8 mouse cellular contexts compared by ENCODE assay signal in the genomic region with DNA sequence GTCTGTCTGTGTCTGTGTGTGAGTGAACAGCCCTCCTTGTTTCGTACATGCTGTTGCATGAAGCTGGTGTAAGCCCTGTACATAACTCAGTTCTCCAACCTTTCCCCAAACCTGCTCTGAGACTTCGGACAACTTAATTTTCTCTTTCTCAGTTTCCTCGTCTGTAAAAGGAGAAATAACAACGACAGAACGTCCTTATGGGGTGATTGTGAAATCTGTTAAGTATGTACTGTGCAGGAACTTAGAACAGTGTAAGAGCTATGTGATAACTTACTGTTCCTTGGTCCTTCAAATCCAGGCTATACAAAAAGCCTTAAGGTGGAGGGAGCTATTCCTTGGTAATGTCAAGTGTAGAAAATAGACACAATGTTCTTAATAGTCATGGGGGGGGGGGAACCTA. TPM values are rescaled to one million over a fixed set of nuclear protein-coding genes. Genes with fewer than 3 reads are reported as not detected.
DNase-seq lines count a peak whose midpoint lies in the region; ATAC-seq and TF ChIP-seq lines count a peak whose summit lies in the region.

No protein-coding gene starts in this region.

- no peak for TF ChIP-seq CTCF in thymus, adult 2 months (IDR thresholded peaks at IDR 0.05; ENCODE audit: borderline replicate concordance, control insufficient read depth, extremely low read depth, insufficient read depth, low read length, poor library complexity)
- TF ChIP-seq CTCF in forebrain, postnatal 0 days (IDR thresholded peaks at IDR 0.05; ENCODE audit: low read depth): no peak
- no peak for TF ChIP-seq CTCF in stomach, postnatal 0 days (IDR thresholded peaks at IDR 0.05; ENCODE audit: low read depth)

- no peak for ATAC-seq in forebrain, postnatal 0 days
- ATAC-seq in lung, embryonic 16.5 days (ENCODE audit: low read depth): no peak
- ATAC-seq in stomach, postnatal 0 days (ENCODE audit: low FRiP score, low TSS enrichment): no peak

- peaks cover 8% of the 10 kb centered on the region for H3K36me3 ChIP-seq in thymus, adult 2 months (ENCODE audit: control insufficient read depth, insufficient read depth, low read length)
- peaks cover 2% of the 10 kb centered on the region for H3K36me3 ChIP-seq in forebrain, postnatal 0 days (ENCODE audit: insufficient read depth)
- peaks cover 6% of the 10 kb centered on the region; the same call in 1 of the 2 replicates for H3K36me3 ChIP-seq in lung, embryonic 16.5 days (ENCODE audit: control insufficient read depth, insufficient read depth, low read length)
- 0 out of 2 replicates have a peak, but pooled peaks cover 1% of the 10 kb centered on the region for H3K36me3 ChIP-seq in stomach, postnatal 0 days (ENCODE audit: control insufficient read depth, insufficient read depth, low read length)

- H3K4me1 ChIP-seq in thymus, adult 2 months (replicated peaks; ENCODE audit: control insufficient read depth, insufficient read depth, low read length): peaks cover 7% of the 10 kb centered on the region
- peaks cover 16% of the 10 kb centered on the region; the same call in 1 of the 2 replicates for H3K4me1 ChIP-seq in forebrain, postnatal 0 days (ENCODE audit: insufficient read depth)
- peaks cover 12% of the 10 kb centered on the region for H3K4me1 ChIP-seq in lung, embryonic 16.5 days (replicated peaks; ENCODE audit: control insufficient read depth, insufficient read depth, low read length)
- no peaks in the 10 kb centered on the region for H3K4me1 ChIP-seq in stomach, postnatal 0 days (replicated peaks; ENCODE audit: control insufficient read depth, insufficient read depth)

- no peaks in the 10 kb centered on the region for H3K9me3 ChIP-seq in forebrain, postnatal 0 days (ENCODE audit: low read length)
- H3K9me3 ChIP-seq in lung, embryonic 16.5 days (ENCODE audit: control insufficient read depth, low read length): no peaks in the 10 kb centered on the region
- H3K9me3 ChIP-seq in stomach, postnatal 0 days (ENCODE audit: control insufficient read depth, low read length): no peaks in the 10 kb centered on the region

- no peak for TF ChIP-seq EP300 in stomach, postnatal 0 days (optimal IDR thresholded peaks at IDR 0.05)

- no peak for DNase-seq in thymus, adult 2 months
- no peak for DNase-seq in thymus, postnatal 36 days
- no peak for DNase-seq in forebrain, postnatal 0 days
- no peak for DNase-seq in stomach, postnatal 0 days (ENCODE audit: low spot score)
- no peak for DNase-seq in embryo, embryonic 10.5 days (ENCODE audit: low spot score)
- DNase-seq in ovary, postnatal 14 days (ENCODE audit: low spot score): no peak
- DNase-seq in ovary, postnatal 36 days (ENCODE audit: low spot score): no peak

- no peak for TF ChIP-seq POLR2A in thymus, adult 2 months (IDR thresholded peaks at IDR 0.05; ENCODE audit: control insufficient read depth, extremely low read depth, insufficient read depth, low read length, poor library complexity)

- H3K27ac ChIP-seq in thymus, adult 2 months (ENCODE audit: control insufficient read depth, insufficient read depth, low read length): no peak overlapping the region
- H3K27ac ChIP-seq in forebrain, postnatal 0 days (ENCODE audit: low read depth, low read length): no peak overlapping the region
- no peak overlapping the region for H3K27ac ChIP-seq in lung, embryonic 16.5 days (ENCODE audit: low read length)
- no peak overlapping the region for H3K27ac ChIP-seq in stomach, postnatal 0 days (replicated peaks)

- H3K4me3 ChIP-seq in thymus, adult 2 months (ENCODE audit: control insufficient read depth, insufficient read depth, low read length): peak overlapping the region; percentile 90
- H3K4me3 ChIP-seq in forebrain, postnatal 0 days (ENCODE audit: low read depth, low read length): peak overlapping the region; percentile 89
- H3K4me3 ChIP-seq in lung, embryonic 16.5 days (ENCODE audit: low read length): peak overlapping the region; percentile 77
- peak overlapping the region; percentile 88 for H3K4me3 ChIP-seq in stomach, postnatal 0 days (ENCODE audit: low read depth, low read length)

- peak overlapping the region; percentile 97 for H3K9ac ChIP-seq in forebrain, postnatal 0 days
- H3K9ac ChIP-seq in lung, embryonic 16.5 days (ENCODE audit: low read length): peak overlapping the region; percentile 98
- H3K9ac ChIP-seq in stomach, postnatal 0 days (ENCODE audit: low read length): peak overlapping the region; percentile 94

- WGBS in thymus, adult 2 months: 10% methylated on average over 5 of the region's 5 CpGs
- 24% methylated on average over 5 of the region's 5 CpGs for WGBS in forebrain, postnatal 0 days
- 15% methylated on average over 5 of the region's 5 CpGs for WGBS in lung, embryonic 16.5 days
- WGBS in stomach, postnatal 0 days: 17% methylated on average over 5 of the region's 5 CpGs

- H3K4me2 ChIP-seq in forebrain, postnatal 0 days (ENCODE audit: low read depth): peak overlapping the region; percentile 76
- peak overlapping the region; percentile 84 for H3K4me2 ChIP-seq in lung, embryonic 16.5 days (ENCODE audit: low read depth, low read length)
- peak overlapping the region; percentile 86 for H3K4me2 ChIP-seq in stomach, postnatal 0 days (replicated peaks; ENCODE audit: low read depth)

- H3K27me3 ChIP-seq in thymus, adult 2 months (ENCODE audit: control insufficient read depth, insufficient read depth, low read length): no peaks in the 10 kb centered on the region
- H3K27me3 ChIP-seq in forebrain, postnatal 0 days (ENCODE audit: insufficient read depth, low read length): no peaks in the 10 kb centered on the region
- no peaks in the 10 kb centered on the region; the same call in 1 of the 2 replicates for H3K27me3 ChIP-seq in lung, embryonic 16.5 days (ENCODE audit: control insufficient read depth, insufficient read depth, low read depth, low read length)
- no peaks in the 10 kb centered on the region for H3K27me3 ChIP-seq in stomach, postnatal 0 days (ENCODE audit: control insufficient read depth, insufficient read depth, low read length)

RNA-seq across cellular contexts. Expression of a gene that starts 1.3 kb away (rescaled TPM):
- polyA plus RNA-seq in thymus, adult 2 months (2012; rRNA removed): 17.6 and 18.8 TPM in 2 replicates
- total RNA-seq in forebrain, postnatal 0 days (2014; rRNA removed): 10.5 and 12.1 TPM in 2 replicates
- polyA plus RNA-seq in forebrain, postnatal 0 days (2015; fragmentation: Nextera tagmentation; extraction: Ambion mirVana): 8.7 and 9.2 TPM in 2 replicates
- 11.7 and 12.5 TPM in 2 replicates for polyA plus RNA-seq in lung, embryonic 16.5 days (2015; fragmentation: Nextera tagmentation; extraction: Ambion mirVana)
- polyA plus RNA-seq in stomach, postnatal 0 days (2015; fragmentation: Nextera tagmentation; extraction: Ambion mirVana): 3.0 TPM in 2 replicates
